Mouse (Mus musculus): Measurements from ENCODE around the gene Mctp2. TPM values are rescaled to one million over a fixed set of nuclear protein-coding genes. Genes with fewer than 3 reads are reported as not detected.
"Not testable (repeated sequence)": the region's sequence is repeated elsewhere in the genome, so short reads cannot be mapped to it uniquely, and the experiment has no call there.

Mctp2 gene
- polyA plus RNA-seq, 1 experiment from 2014 or later, result 0.70 TPM

GRCm38 (mm10) chr7:72271546-72271945, 34.9 kb downstream of the Mctp2 start:
- Histone ChIP-seq H3K9ac (no peak overlapping the region), H3K27ac (ENCODE audit: poor library complexity, severe bottlenecking) (no peak overlapping the region), H3K9me3 (replicated peaks) (no peaks in the 10 kb centered on the region), H3K27me3 (replicated peaks) (no peaks in the 10 kb centered on the region), H3K36me3 (no peaks in the 10 kb centered on the region), H3K4me1 (replicated peaks) (no peaks in the 10 kb centered on the region), H3K4me2 (no peak overlapping the region), H3K4me3 (no peak overlapping the region)
- WGBS, result 84% methylated on average over 6 of the region's 6 CpGs
- no peak for ATAC-seq (ENCODE audit: insufficient number of reproducible peaks, low FRiP score)

DNA sequence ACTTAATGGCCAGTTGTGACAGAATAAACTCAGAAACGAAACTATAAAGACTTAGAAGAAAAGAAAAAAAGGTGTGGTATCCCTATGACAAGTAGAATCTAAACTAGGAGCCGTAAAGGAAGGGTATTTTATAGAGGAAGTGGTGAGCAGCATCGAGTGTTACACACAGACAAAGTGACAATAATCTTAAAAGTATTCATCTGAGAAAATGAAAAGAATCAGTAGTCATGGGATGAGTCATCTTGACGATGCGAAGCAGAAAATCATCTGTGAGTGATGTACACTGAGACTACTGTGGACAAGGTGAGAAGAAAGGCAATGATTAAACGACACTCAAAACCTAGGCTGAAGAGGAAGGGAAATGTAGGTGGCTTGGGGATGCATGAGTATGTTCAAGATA, 36.4 kb downstream of the Mctp2 start:
- Histone ChIP-seq H3K4me3 (no peak overlapping the region), H3K4me1 (replicated peaks) (no peaks in the 10 kb centered on the region), H3K9ac (no peak overlapping the region), H3K4me2 (no peak overlapping the region), H3K36me3 (no peaks in the 10 kb centered on the region), H3K9me3 (replicated peaks) (no peaks in the 10 kb centered on the region), H3K27ac (ENCODE audit: poor library complexity, severe bottlenecking) (no peak overlapping the region), H3K27me3 (replicated peaks) (no peaks in the 10 kb centered on the region)
- 74% methylated on average over 6 of the region's 6 CpGs for WGBS
- no peak for ATAC-seq (ENCODE audit: insufficient number of reproducible peaks, low FRiP score)

GRCm38 (mm10) chr7:72260766-72261655, 45.4 kb downstream of the Mctp2 start:
- WGBS, result 81% methylated on average over 8 of the region's 8 CpGs
- Histone ChIP-seq H3K9me3 (replicated peaks) (no peaks in the 10 kb centered on the region), H3K4me3 (no peak overlapping the region), H3K9ac (no peak overlapping the region), H3K27me3 (replicated peaks) (no peaks in the 10 kb centered on the region), H3K4me1 (replicated peaks) (no peaks in the 10 kb centered on the region), H3K27ac (ENCODE audit: poor library complexity, severe bottlenecking) (no peak overlapping the region), H3K4me2 (no peak overlapping the region), H3K36me3 (no peaks in the 10 kb centered on the region)
- ATAC-seq (ENCODE audit: insufficient number of reproducible peaks, low FRiP score), result no peak

GRCm38 (mm10) chr7:72259045-72259444, 47.4 kb downstream of the Mctp2 start:
- H3K4me1 ChIP-seq (replicated peaks), result no peaks in the 10 kb centered on the region
- no peak overlapping the region for H3K9ac ChIP-seq
- ATAC-seq (ENCODE audit: insufficient number of reproducible peaks, low FRiP score), result no peak
- H3K4me2 ChIP-seq, result no peak overlapping the region
- no peaks in the 10 kb centered on the region for H3K9me3 ChIP-seq (replicated peaks)
- H3K27me3 ChIP-seq (replicated peaks), result no peaks in the 10 kb centered on the region
- no peak overlapping the region for H3K27ac ChIP-seq (ENCODE audit: poor library complexity, severe bottlenecking)
- 82% methylated on average over 10 of the region's 10 CpGs for WGBS
- no peak overlapping the region for H3K4me3 ChIP-seq
- H3K36me3 ChIP-seq, result no peaks in the 10 kb centered on the region

DNA sequence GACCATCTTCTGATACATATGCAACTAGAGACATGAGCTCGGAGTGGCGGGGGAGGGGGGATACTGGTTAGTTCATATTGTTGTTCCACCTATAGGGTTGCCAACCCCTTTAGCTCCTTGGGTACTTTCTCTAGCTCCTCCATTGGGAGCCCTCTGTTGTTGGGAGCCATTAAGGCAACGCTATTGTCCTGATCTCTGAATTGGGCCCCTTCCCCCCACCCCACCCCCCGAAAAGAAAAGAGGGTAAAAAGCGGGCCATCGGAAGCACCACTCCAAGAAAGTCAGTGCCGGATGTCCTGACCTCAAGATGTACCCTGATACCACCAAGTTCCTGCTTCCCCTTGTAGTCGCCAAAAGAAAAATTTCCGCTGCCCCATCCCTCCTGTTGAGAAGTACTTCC, 56.1 kb downstream of the Mctp2 start:
- H3K9me3 ChIP-seq (replicated peaks); H3K27me3 ChIP-seq (replicated peaks); H3K4me2 ChIP-seq; H3K27ac ChIP-seq (ENCODE audit: poor library complexity, severe bottlenecking); H3K9ac ChIP-seq; ATAC-seq (ENCODE audit: insufficient number of reproducible peaks, low FRiP score); H3K4me3 ChIP-seq; H3K36me3 ChIP-seq; H3K4me1 ChIP-seq (replicated peaks): not testable (repeated sequence)
- 87% methylated on average over 9 of the region's 9 CpGs for WGBS

- Histone ChIP-seq H3K4me2 (no peak overlapping the region), H3K4me1 (replicated peaks) (no peaks in the 10 kb centered on the region), H3K27me3 (replicated peaks) (no peaks in the 10 kb centered on the region), H3K9ac (no peak overlapping the region), H3K4me3 (no peak overlapping the region), H3K36me3 (no peaks in the 10 kb centered on the region), H3K9me3 (replicated peaks) (no peaks in the 10 kb centered on the region), H3K27ac (ENCODE audit: poor library complexity, severe bottlenecking) (no peak overlapping the region)
- no peak for ATAC-seq (ENCODE audit: insufficient number of reproducible peaks, low FRiP score)
- WGBS, result 89% methylated on average over 9 of the region's 9 CpGs
Observed at GRCm38 (mm10) chr7:72241269-72241668, 65.1 kb downstream of the Mctp2 start.

GRCm38 (mm10) chr7:72239782-72240493, 66.5 kb downstream of the Mctp2 start:
- Histone ChIP-seq H3K4me3 (no peak overlapping the region), H3K4me2 (no peak overlapping the region), H3K9ac (no peak overlapping the region), H3K4me1 (replicated peaks) (no peaks in the 10 kb centered on the region), H3K9me3 (replicated peaks) (no peaks in the 10 kb centered on the region), H3K27me3 (replicated peaks) (no peaks in the 10 kb centered on the region), H3K36me3 (no peaks in the 10 kb centered on the region), H3K27ac (ENCODE audit: poor library complexity, severe bottlenecking) (no peak overlapping the region)
- ATAC-seq (ENCODE audit: insufficient number of reproducible peaks, low FRiP score), result no peak
- WGBS, result 32% methylated on average over 3 of the region's 3 CpGs

GRCm38 (mm10) chr7:72238575-72238974, 67.8 kb downstream of the Mctp2 start:
- WGBS, result 45% methylated on average over 4 of the region's 4 CpGs
- Histone ChIP-seq H3K27ac (ENCODE audit: poor library complexity, severe bottlenecking) (no peak overlapping the region), H3K4me1 (replicated peaks) (0 out of 2 replicates have a peak, but pooled peaks cover 3% of the 10 kb centered on the region), H3K27me3 (replicated peaks) (no peaks in the 10 kb centered on the region), H3K4me3 (no peak overlapping the region), H3K4me2 (no peak overlapping the region), H3K36me3 (no peaks in the 10 kb centered on the region), H3K9ac (no peak overlapping the region), H3K9me3 (replicated peaks) (no peaks in the 10 kb centered on the region)
- ATAC-seq (ENCODE audit: insufficient number of reproducible peaks, low FRiP score), result no peak

DNA sequence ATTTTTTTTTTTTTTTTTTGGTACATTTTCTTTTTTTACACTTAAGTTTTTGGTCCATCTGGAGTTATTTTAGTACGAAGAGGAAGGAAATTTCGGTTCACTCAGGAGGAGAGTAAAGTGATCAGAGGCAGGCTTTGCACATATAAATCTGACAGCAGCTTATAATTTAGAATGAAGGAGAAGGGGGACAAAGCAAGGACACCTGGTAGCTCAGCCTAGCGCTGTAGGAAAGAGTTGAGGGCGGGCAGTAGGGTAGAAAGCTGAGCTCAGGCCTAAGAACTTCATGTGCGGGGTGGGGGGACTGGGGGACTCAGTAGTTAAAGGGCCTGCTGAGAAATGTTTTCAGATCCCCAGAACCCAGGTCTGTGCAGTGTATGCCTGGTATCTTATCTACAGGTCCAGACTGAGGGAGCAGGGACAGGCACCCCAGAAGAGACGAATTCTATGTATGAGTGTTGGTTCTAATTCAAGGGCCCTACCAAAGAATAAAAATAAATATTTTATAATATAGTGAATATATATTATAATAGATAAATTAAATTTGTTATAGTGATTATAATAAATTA, 71.9 kb downstream of the Mctp2 start:
- H3K4me2 ChIP-seq, result no peak overlapping the region
- no peak for ATAC-seq (ENCODE audit: insufficient number of reproducible peaks, low FRiP score)
- no peak overlapping the region for H3K9ac ChIP-seq
- H3K4me3 ChIP-seq, result no peak overlapping the region
- H3K4me1 ChIP-seq (replicated peaks), result 0 out of 2 replicates have a peak, but pooled peaks cover 5% of the 10 kb centered on the region
- 54% methylated on average over 6 of the region's 6 CpGs for WGBS
- no peaks in the 10 kb centered on the region for H3K36me3 ChIP-seq
- H3K27ac ChIP-seq (ENCODE audit: poor library complexity, severe bottlenecking), result no peak overlapping the region
- no peaks in the 10 kb centered on the region for H3K9me3 ChIP-seq (replicated peaks)
- no peaks in the 10 kb centered on the region for H3K27me3 ChIP-seq (replicated peaks)

- 0 out of 2 replicates have a peak, but pooled peaks cover 5% of the 10 kb centered on the region for H3K4me1 ChIP-seq (replicated peaks)
- H3K4me3 ChIP-seq, result no peak overlapping the region
- WGBS, result 40% methylated on average over 7 of the region's 7 CpGs
- no peaks in the 10 kb centered on the region for H3K27me3 ChIP-seq (replicated peaks)
- no peak overlapping the region for H3K27ac ChIP-seq (ENCODE audit: poor library complexity, severe bottlenecking)
- H3K9ac ChIP-seq, result no peak overlapping the region
- H3K36me3 ChIP-seq, result no peaks in the 10 kb centered on the region
- no peak for ATAC-seq (ENCODE audit: insufficient number of reproducible peaks, low FRiP score)
- H3K9me3 ChIP-seq (replicated peaks), result no peaks in the 10 kb centered on the region
- H3K4me2 ChIP-seq, result no peak overlapping the region
Observed at GRCm38 (mm10) chr7:72231182-72231877, 75.1 kb downstream of the Mctp2 start.

DNA sequence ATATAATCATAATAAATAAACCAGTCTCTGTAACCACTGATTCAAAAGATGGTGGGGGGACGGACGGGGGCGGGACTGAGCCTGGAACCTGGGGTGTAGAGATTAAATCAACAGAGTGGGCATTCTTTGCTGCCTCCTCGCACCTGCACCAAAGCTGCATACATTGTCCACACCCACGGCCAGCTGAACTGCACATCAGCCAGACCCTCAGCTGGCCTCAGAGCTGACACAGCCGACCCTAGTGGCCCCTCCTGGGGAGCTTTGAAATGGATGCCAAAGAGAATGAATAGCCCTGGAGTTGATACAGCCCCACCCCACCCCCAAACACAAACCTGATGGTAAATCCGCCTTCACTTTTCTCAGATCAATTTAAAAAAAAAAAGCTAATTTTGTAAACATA, 76.5 kb downstream of the Mctp2 start:
- ATAC-seq (ENCODE audit: insufficient number of reproducible peaks, low FRiP score), result no peak

More for the DNA sequence above, 76.5 kb downstream of the Mctp2 start:
- Histone ChIP-seq H3K4me2 (no peak overlapping the region), H3K27ac (ENCODE audit: poor library complexity, severe bottlenecking) (no peak overlapping the region), H3K9ac (no peak overlapping the region), H3K4me1 (replicated peaks) (0 out of 2 replicates have a peak, but pooled peaks cover 5% of the 10 kb centered on the region), H3K27me3 (replicated peaks) (no peaks in the 10 kb centered on the region), H3K4me3 (no peak overlapping the region), H3K9me3 (replicated peaks) (no peaks in the 10 kb centered on the region), H3K36me3 (no peaks in the 10 kb centered on the region)
- 57% methylated on average over 7 of the region's 7 CpGs for WGBS

Data from heart, embryonic 12.5 days (tissue).